Mouse (Mus musculus): Measurements from ENCODE around the gene Sparcl1. TPM values are rescaled to one million over a fixed set of nuclear protein-coding genes. Genes with fewer than 3 reads are reported as not detected.

Gene Sparcl1
- polyA plus RNA-seq, 1 experiment from 2014 or later = 77.5 TPM

DNA sequence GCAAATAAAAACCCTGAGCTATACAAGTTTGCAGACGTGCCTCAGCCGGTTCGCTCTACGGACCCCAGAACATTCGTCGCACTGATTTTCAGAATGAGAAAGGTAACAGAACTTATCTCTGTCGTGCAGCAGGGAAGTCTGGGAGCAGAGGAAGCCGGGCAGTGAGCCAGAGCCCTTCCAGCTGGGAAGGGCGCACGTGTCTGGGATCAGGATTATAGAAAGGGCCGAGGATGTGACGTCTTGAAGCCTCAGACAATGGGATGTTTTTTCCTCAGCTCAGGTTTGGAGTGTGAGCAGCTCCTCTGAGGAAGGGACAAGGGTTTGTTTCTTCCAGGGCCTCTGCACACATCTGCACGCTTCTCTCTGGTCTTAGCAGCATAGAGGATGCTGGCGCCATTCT lies 1.6 kb upstream of the Sparcl1 start:
- H3K9me3 ChIP-seq (replicated peaks; ENCODE audit: low read length) = no peaks in the 10 kb centered on the region
- DNase-seq (ENCODE audit: low spot score) = peak; percentile 81
- H3K4me2 ChIP-seq (ENCODE audit: low read length) = no peak overlapping the region
- no peak overlapping the region for H3K9ac ChIP-seq (ENCODE audit: low read depth, low read length)
- H3K27ac ChIP-seq = peak overlapping the region; percentile 76
- no peaks in the 10 kb centered on the region for H3K36me3 ChIP-seq (ENCODE audit: insufficient read depth, low read length)
- no peak for TF ChIP-seq CTCF (IDR thresholded peaks at IDR 0.05; ENCODE audit: low read depth)
- no peaks in the 10 kb centered on the region for H3K27me3 ChIP-seq (ENCODE audit: insufficient read depth, low read length)
- WGBS = 61% methylated on average over 14 of the region's 14 CpGs
- H3K4me1 ChIP-seq (replicated peaks; ENCODE audit: insufficient read depth, low read length) = peaks cover 10% of the 10 kb centered on the region
- no peak for ATAC-seq (replicated peaks; ENCODE audit: low FRiP score, low read depth)
- H3K4me3 ChIP-seq (replicated peaks; ENCODE audit: low read depth, low read length) = no peak overlapping the region

- DNase-seq (ENCODE audit: low spot score) = no peak
- peak overlapping the region; percentile 49 for H3K4me2 ChIP-seq (ENCODE audit: low read length)
These were observed 1.0 kb downstream of the Sparcl1 start for GRCm38 (mm10) chr5:104112511-104112910.

DNA sequence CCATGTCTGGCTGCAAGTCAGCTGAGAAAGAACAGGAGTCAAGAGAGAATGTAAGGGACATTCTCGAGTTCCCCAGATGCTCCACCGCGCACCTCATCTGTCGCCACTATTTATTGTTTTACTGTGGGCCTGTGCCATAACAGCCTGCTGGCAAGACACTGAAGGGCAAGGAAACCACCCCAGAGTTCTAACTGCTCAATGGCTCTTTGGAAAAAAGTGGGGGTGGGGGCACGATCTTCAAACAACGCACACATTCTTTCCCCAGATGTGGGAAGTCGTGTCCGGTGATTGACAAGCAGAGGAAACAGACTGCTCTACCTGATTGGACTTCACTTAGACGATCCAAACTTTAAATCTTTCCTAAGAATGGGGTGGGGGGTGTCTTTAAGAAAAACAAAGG lies 1.5 kb downstream of the Sparcl1 start:
- H3K9ac ChIP-seq (ENCODE audit: low read depth, low read length) = peak overlapping the region; percentile 42

More at GRCm38 (mm10) chr5:104112511-104112910, 1.0 kb downstream of the Sparcl1 start:
- Histone ChIP-seq H3K4me1 (replicated peaks; ENCODE audit: insufficient read depth, low read length) (peaks cover 24% of the 10 kb centered on the region), H3K27ac (peak overlapping the region; percentile 76), H3K4me3 (replicated peaks; ENCODE audit: low read depth, low read length) (peak overlapping the region; percentile 23), H3K27me3 (ENCODE audit: insufficient read depth, low read length) (no peaks in the 10 kb centered on the region), H3K9me3 (replicated peaks; ENCODE audit: low read length) (no peaks in the 10 kb centered on the region), H3K9ac (ENCODE audit: low read depth, low read length) (peak overlapping the region; percentile 42), H3K36me3 (ENCODE audit: insufficient read depth, low read length) (no peaks in the 10 kb centered on the region)
- ATAC-seq (replicated peaks; ENCODE audit: low FRiP score, low read depth) = no peak
- no peak for TF ChIP-seq CTCF (IDR thresholded peaks at IDR 0.05; ENCODE audit: low read depth)
- 15% methylated on average over 5 of the region's 5 CpGs for whole genome bisulfite sequencing

DNA sequence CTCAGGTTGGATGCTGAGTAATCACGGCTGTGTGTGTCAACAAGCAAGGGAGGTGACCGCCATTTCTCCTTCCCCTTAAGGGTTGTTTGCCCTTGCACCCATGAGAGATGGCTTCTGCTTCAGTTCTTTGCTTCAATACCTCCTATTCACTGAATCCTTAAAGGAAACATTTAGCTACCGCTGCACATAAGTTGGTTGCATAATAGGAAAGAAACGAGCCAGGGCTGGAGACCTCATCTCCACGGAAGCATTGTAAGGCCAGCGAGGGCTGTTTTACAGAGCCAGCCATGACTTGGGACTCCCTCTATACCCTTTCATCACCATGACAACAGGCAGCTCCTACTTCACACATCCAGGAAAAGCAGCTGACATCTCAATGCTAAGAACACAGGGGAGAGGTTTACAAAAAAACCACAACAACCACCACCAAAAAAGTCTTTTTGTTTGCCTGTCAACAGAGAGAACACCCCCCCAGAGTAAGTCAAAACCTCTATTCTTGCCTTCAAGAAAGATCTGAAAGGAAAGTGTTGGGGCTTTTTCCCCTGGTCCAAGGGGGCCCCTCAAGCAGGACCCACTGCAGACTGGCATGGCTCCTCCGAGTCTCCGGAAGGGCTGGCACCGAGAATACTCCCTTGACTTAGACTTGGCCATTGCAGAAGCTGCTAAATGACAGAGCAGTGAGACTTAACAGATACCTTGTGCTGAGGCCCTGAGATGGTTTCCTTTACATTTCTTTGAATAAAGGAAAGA lies 3.2 kb downstream of the Sparcl1 start:
- DNase-seq (ENCODE audit: low spot score) = no peak
- no peak for TF ChIP-seq CTCF (IDR thresholded peaks at IDR 0.05; ENCODE audit: low read depth)
- Histone ChIP-seq H3K4me2 (ENCODE audit: low read length) (peak overlapping the region; percentile 25; the same call in 1 of the 2 replicates), H3K4me1 (replicated peaks; ENCODE audit: insufficient read depth, low read length) (peaks cover 24% of the 10 kb centered on the region), H3K9ac (ENCODE audit: low read depth, low read length) (no peak overlapping the region), H3K27me3 (ENCODE audit: insufficient read depth, low read length) (no peaks in the 10 kb centered on the region), H3K4me3 (replicated peaks; ENCODE audit: low read depth, low read length) (no peak overlapping the region), H3K9me3 (replicated peaks; ENCODE audit: low read length) (no peaks in the 10 kb centered on the region), H3K27ac (peak overlapping the region; percentile 58), H3K36me3 (ENCODE audit: insufficient read depth, low read length) (no peaks in the 10 kb centered on the region)
- no peak for ATAC-seq (replicated peaks; ENCODE audit: low FRiP score, low read depth)
- 32% methylated on average over 9 of the region's 9 CpGs for WGBS

More for the DNA sequence above, 1.5 kb downstream of the Sparcl1 start:
- Histone ChIP-seq H3K27ac (peak overlapping the region; percentile 76), H3K9me3 (replicated peaks; ENCODE audit: low read length) (no peaks in the 10 kb centered on the region), H3K36me3 (ENCODE audit: insufficient read depth, low read length) (no peaks in the 10 kb centered on the region), H3K4me3 (replicated peaks; ENCODE audit: low read depth, low read length) (peak overlapping the region; percentile 23), H3K27me3 (ENCODE audit: insufficient read depth, low read length) (no peaks in the 10 kb centered on the region), H3K4me2 (ENCODE audit: low read length) (peak overlapping the region; percentile 49), H3K4me1 (replicated peaks; ENCODE audit: insufficient read depth, low read length) (peaks cover 24% of the 10 kb centered on the region)
- no peak for ATAC-seq (replicated peaks; ENCODE audit: low FRiP score, low read depth)
- 8% methylated on average over 9 of the region's 9 CpGs for WGBS
- peak; percentile 56 for DNase-seq (ENCODE audit: low spot score)
- TF ChIP-seq CTCF (IDR thresholded peaks at IDR 0.05; ENCODE audit: low read depth) = no peak

- Histone ChIP-seq H3K9ac (ENCODE audit: low read depth, low read length) (no peak overlapping the region), H3K27me3 (ENCODE audit: insufficient read depth, low read length) (no peaks in the 10 kb centered on the region), H3K4me1 (replicated peaks; ENCODE audit: insufficient read depth, low read length) (peaks cover 24% of the 10 kb centered on the region), H3K36me3 (ENCODE audit: insufficient read depth, low read length) (no peaks in the 10 kb centered on the region), H3K9me3 (replicated peaks; ENCODE audit: low read length) (no peaks in the 10 kb centered on the region), H3K4me3 (replicated peaks; ENCODE audit: low read depth, low read length) (no peak overlapping the region), H3K27ac (peak overlapping the region; percentile 58), H3K4me2 (ENCODE audit: low read length) (peak overlapping the region; percentile 17; the same call in 1 of the 2 replicates)
- WGBS = 19% methylated on average over 3 of the region's 3 CpGs
- ATAC-seq (replicated peaks; ENCODE audit: low FRiP score, low read depth) (peak; percentile 57), DNase-seq (ENCODE audit: low spot score) (peak; percentile 80)
- no peak for TF ChIP-seq CTCF (IDR thresholded peaks at IDR 0.05; ENCODE audit: low read depth)
These were observed 4.0 kb downstream of the Sparcl1 start for GRCm38 (mm10) chr5:104109516-104109915.

GRCm38 (mm10) chr5:104108879-104109369 lies 4.6 kb downstream of the Sparcl1 start:
- H3K27me3 ChIP-seq (ENCODE audit: insufficient read depth, low read length) = no peaks in the 10 kb centered on the region
- DNase-seq (ENCODE audit: low spot score) = peak; percentile 57
- peak overlapping the region; percentile 58 for H3K27ac ChIP-seq
- H3K36me3 ChIP-seq (ENCODE audit: insufficient read depth, low read length) = no peaks in the 10 kb centered on the region
- H3K4me2 ChIP-seq (ENCODE audit: low read length) = peak overlapping the region; percentile 17
- no peak overlapping the region for H3K4me3 ChIP-seq (replicated peaks; ENCODE audit: low read depth, low read length)
- H3K4me1 ChIP-seq (replicated peaks; ENCODE audit: insufficient read depth, low read length) = peaks cover 24% of the 10 kb centered on the region
- TF ChIP-seq CTCF (IDR thresholded peaks at IDR 0.05; ENCODE audit: low read depth) = no peak
- no peak overlapping the region for H3K9ac ChIP-seq (ENCODE audit: low read depth, low read length)
- ATAC-seq (replicated peaks; ENCODE audit: low FRiP score, low read depth) = peak; percentile 58
- WGBS = 22% methylated on average over 18 of the region's 18 CpGs
- no peaks in the 10 kb centered on the region for H3K9me3 ChIP-seq (replicated peaks; ENCODE audit: low read length)
